Mouse (Mus musculus): ENCODE measurements at regions not wholly inside any gene's neighbourhood (a gene's known extent, or its start where the extent isn't known, plus 50 kb on each side); places are given as distances from the start of the nearest gene placed in this dataset.

DNA sequence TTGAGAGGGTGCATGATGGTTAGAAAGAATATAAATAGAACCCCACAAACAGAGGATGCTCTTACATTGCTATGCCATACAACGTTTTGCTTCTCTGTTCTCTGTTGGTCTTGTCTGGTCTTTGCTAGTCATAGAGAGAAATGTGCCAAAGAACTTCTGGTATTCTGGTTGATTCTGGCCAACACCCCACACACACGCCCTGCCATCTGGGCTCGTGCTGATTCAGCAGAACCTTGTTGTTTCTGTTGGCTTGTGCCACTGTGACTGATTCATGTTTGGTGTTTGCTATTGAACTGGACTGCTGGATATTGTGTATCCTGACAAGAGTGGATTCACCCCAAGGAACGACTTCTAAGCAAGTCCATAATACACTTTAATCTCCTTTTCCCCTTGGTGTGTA, 126.0 kb upstream of the Rasa1 start:
- Histone ChIP-seq H3K9me3 (replicated peaks; ENCODE audit: low read length) (no peaks in the 10 kb centered on the region), H3K36me3 (ENCODE audit: insufficient read depth, low read length) (no peaks in the 10 kb centered on the region), H3K4me2 (ENCODE audit: low read length) (no peak overlapping the region), H3K4me1 (replicated peaks; ENCODE audit: insufficient read depth, low read length) (no peaks in the 10 kb centered on the region), H3K9ac (ENCODE audit: low read depth, low read length) (no peak overlapping the region), H3K27me3 (ENCODE audit: insufficient read depth, low read length) (no peaks in the 10 kb centered on the region), H3K4me3 (replicated peaks; ENCODE audit: low read depth, low read length) (no peak overlapping the region), H3K27ac (no peak overlapping the region)
- no peak for TF ChIP-seq CTCF (IDR thresholded peaks at IDR 0.05; ENCODE audit: low read depth)
- ATAC-seq (replicated peaks; ENCODE audit: low FRiP score, low read depth) = no peak
- WGBS = 86% methylated on average over 4 of the region's 4 CpGs
- DNase-seq (ENCODE audit: low spot score) = no peak

DNA sequence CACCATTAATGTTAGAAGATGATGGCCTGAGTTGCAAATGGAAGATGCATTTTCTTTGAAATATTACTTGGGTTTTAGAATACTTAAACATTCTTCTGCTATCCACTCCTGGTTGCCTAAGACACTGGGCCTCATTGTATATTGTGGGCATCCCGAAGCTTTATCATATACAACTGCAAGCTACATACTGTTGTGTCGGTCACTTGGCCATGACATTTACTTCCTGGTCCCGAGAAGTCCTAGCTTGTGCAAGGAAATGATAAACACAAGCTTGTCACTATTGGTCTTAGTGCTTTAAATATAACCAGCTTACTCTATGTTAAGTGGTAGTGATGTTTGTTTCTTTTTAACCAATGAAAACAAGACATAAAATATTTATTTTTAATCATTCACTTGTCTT, 122.4 kb upstream of the Rasa1 start:
- H3K36me3 ChIP-seq (ENCODE audit: insufficient read depth, low read length) = no peaks in the 10 kb centered on the region
- no peaks in the 10 kb centered on the region for H3K4me1 ChIP-seq (replicated peaks; ENCODE audit: insufficient read depth, low read length)
- H3K4me2 ChIP-seq (ENCODE audit: low read length) = no peak overlapping the region
- no peaks in the 10 kb centered on the region for H3K27me3 ChIP-seq (ENCODE audit: insufficient read depth, low read length)
- DNase-seq (ENCODE audit: low spot score) (no peak), ATAC-seq (replicated peaks; ENCODE audit: low FRiP score, low read depth) (no peak)
- 71% methylated on average over 3 of the region's 3 CpGs for WGBS
- TF ChIP-seq CTCF (IDR thresholded peaks at IDR 0.05; ENCODE audit: low read depth) = no peak
- H3K27ac ChIP-seq = no peak overlapping the region
- H3K9ac ChIP-seq (ENCODE audit: low read depth, low read length) = no peak overlapping the region
- no peak overlapping the region for H3K4me3 ChIP-seq (replicated peaks; ENCODE audit: low read depth, low read length)
- H3K9me3 ChIP-seq (replicated peaks; ENCODE audit: low read length) = no peaks in the 10 kb centered on the region

DNA sequence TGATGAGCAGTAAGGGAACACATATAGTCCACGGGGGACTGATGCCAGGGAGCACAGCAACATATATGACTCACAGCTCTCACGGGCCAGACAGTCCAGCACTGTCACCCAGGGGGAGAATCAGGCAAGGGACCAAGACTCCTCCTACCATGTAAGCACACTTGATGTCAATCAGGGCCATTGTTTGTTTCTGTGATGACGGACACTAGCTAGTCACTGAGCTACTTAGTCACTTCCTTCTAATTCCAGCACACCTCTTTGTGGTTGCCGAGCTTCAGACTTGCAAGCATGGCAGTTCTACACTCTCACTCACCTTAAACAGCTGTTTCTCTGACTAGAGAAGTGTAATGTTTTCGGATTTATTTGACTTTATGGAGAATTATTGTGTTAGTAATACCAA, 109.9 kb upstream of the Rasa1 start:
- no peak for ATAC-seq (replicated peaks; ENCODE audit: low FRiP score, low read depth)
- no peak for DNase-seq (ENCODE audit: low spot score)
- no peak overlapping the region for H3K4me2 ChIP-seq (ENCODE audit: low read length)
- no peak overlapping the region for H3K27ac ChIP-seq
- TF ChIP-seq CTCF (IDR thresholded peaks at IDR 0.05; ENCODE audit: low read depth) = no peak
- no peaks in the 10 kb centered on the region for H3K27me3 ChIP-seq (ENCODE audit: insufficient read depth, low read length)
- no peaks in the 10 kb centered on the region for H3K9me3 ChIP-seq (replicated peaks; ENCODE audit: low read length)
- H3K4me1 ChIP-seq (replicated peaks; ENCODE audit: insufficient read depth, low read length) = no peaks in the 10 kb centered on the region
- no peak overlapping the region for H3K4me3 ChIP-seq (replicated peaks; ENCODE audit: low read depth, low read length)
- 80% methylated on average over 5 of the region's 5 CpGs for WGBS
- H3K36me3 ChIP-seq (ENCODE audit: insufficient read depth, low read length) = no peaks in the 10 kb centered on the region
- no peak overlapping the region for H3K9ac ChIP-seq (ENCODE audit: low read depth, low read length)

DNA sequence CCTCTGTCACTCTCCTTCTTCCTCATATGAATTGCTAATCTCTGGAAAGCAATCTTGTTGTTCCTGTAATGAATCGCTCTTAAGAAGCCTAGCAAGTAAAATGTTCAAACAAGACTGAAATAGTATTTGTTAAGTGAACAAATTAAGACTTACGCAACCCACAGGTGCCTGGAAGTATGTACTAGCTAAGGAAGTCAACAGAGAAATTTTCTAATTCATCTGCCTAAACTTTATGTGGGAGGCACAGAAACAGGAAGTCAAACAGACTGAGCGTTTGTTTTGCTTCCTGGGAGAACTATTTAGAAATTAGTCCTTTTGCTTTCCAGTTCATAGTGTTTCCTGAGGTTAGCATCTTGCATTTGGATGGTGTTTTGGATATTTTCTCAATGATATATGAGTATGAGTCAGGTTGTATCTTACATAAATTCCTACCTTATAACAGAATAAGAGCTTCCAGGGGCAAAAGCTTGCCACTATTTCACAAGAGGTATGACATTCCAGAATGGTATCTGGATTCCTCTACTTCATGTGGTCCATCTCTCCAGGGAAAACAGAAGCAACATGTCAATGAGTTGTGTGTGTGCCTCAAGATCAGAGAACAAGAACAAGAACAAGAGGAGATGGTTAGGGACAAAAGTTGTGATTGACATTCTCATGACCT, 87.5 kb upstream of the Rasa1 start:
- TF ChIP-seq CTCF (IDR thresholded peaks at IDR 0.05; ENCODE audit: low read depth) = no peak
- DNase-seq (ENCODE audit: low spot score) = no peak
- H3K36me3 ChIP-seq (ENCODE audit: insufficient read depth, low read length) = no peaks in the 10 kb centered on the region
- H3K4me1 ChIP-seq (replicated peaks; ENCODE audit: insufficient read depth, low read length) = no peaks in the 10 kb centered on the region
- no peak overlapping the region for H3K27ac ChIP-seq
- H3K9ac ChIP-seq (ENCODE audit: low read depth, low read length) = no peak overlapping the region
- no peaks in the 10 kb centered on the region for H3K9me3 ChIP-seq (replicated peaks; ENCODE audit: low read length)
- no peaks in the 10 kb centered on the region for H3K27me3 ChIP-seq (ENCODE audit: insufficient read depth, low read length)
- no peak overlapping the region for H3K4me2 ChIP-seq (ENCODE audit: low read length)
- 72% methylated on average over 3 of the region's 3 CpGs for WGBS
- H3K4me3 ChIP-seq (replicated peaks; ENCODE audit: low read depth, low read length) = no peak overlapping the region
- ATAC-seq (replicated peaks; ENCODE audit: low FRiP score, low read depth) = no peak

DNA sequence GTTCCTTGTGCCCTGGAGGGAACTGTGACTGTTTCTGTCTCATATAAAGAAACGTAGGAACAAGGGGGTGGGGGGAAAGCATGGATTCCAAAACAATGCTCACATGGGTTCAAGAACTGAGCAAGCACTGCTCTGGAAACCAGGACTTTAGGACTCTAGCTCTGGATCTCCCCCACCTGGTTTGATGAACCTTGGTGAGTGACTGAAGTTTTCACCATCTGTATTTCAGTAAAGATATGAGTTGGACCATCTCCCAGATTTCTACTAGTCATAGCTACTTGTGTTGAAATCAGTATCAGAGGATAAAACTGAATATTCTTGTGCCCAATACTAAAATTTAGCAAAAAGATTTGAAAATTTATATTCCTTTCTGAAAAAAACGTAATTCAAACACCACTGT, 70.7 kb upstream of the Rasa1 start:
- WGBS = 63% methylated on average over 2 of the region's 2 CpGs
- ATAC-seq (replicated peaks; ENCODE audit: low FRiP score, low read depth) = no peak
- H3K36me3 ChIP-seq (ENCODE audit: insufficient read depth, low read length) = no peaks in the 10 kb centered on the region

DNA sequence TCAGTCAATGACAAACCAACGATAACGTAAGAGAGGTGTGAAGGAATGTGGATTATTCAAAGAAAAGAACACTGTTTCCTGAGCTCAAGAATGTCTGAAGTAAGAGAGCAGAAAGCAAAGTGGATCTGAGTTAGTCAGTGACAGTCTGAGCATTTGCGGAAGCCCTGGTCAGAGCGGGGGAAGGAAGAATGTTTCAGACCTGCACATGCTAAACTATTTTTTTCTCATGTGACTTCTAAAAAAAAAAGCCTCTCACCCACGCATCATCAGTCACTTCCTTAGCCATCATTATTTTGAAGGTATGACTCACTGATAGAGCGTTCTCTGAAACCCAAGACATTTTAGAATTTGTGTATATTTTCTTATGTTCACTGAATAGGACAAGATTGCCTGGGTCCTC, 70.2 kb upstream of the Rasa1 start:
- Histone ChIP-seq H3K9ac (ENCODE audit: low read depth, low read length) (no peak overlapping the region), H3K27ac (no peak overlapping the region), H3K4me2 (ENCODE audit: low read length) (no peak overlapping the region), H3K4me3 (replicated peaks; ENCODE audit: low read depth, low read length) (no peak overlapping the region), H3K27me3 (ENCODE audit: insufficient read depth, low read length) (no peaks in the 10 kb centered on the region), H3K9me3 (replicated peaks; ENCODE audit: low read length) (no peaks in the 10 kb centered on the region), H3K36me3 (ENCODE audit: insufficient read depth, low read length) (no peaks in the 10 kb centered on the region), H3K4me1 (replicated peaks; ENCODE audit: insufficient read depth, low read length) (no peaks in the 10 kb centered on the region)
- DNase-seq (ENCODE audit: low spot score) (no peak), ATAC-seq (replicated peaks; ENCODE audit: low FRiP score, low read depth) (no peak)
- WGBS = 84% methylated on average over 6 of the region's 6 CpGs
- no peak for TF ChIP-seq CTCF (IDR thresholded peaks at IDR 0.05; ENCODE audit: low read depth)

More for the DNA sequence above, 70.7 kb upstream of the Rasa1 start:
- no peak overlapping the region for H3K4me3 ChIP-seq (replicated peaks; ENCODE audit: low read depth, low read length)
- no peak overlapping the region for H3K9ac ChIP-seq (ENCODE audit: low read depth, low read length)
- H3K9me3 ChIP-seq (replicated peaks; ENCODE audit: low read length) = no peaks in the 10 kb centered on the region
- DNase-seq (ENCODE audit: low spot score) = no peak
- H3K27me3 ChIP-seq (ENCODE audit: insufficient read depth, low read length) = no peaks in the 10 kb centered on the region
- H3K27ac ChIP-seq = no peak overlapping the region
- no peak for TF ChIP-seq CTCF (IDR thresholded peaks at IDR 0.05; ENCODE audit: low read depth)
- H3K4me1 ChIP-seq (replicated peaks; ENCODE audit: insufficient read depth, low read length) = no peaks in the 10 kb centered on the region
- no peak overlapping the region for H3K4me2 ChIP-seq (ENCODE audit: low read length)

DNA sequence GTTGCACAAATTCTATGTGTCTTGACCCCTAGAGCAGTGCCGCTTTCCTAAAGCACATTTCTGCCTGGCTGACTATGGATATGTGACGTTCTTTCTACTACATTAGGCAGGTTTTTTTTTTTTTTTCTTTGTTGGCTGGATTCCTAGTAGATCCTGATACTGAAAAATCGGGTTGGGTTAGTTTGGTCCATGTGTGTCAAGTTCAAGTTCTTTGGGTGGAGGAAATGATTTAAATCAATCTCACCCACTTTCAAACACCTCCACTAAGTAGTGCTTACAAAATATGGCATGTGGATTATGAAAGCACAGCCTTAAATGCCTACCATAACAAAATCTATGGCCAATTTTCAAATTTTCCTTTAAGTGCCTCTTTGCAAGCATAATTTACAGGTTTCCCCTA, 63.1 kb upstream of the Rasa1 start:
- Histone ChIP-seq H3K27me3 (ENCODE audit: insufficient read depth, low read length) (no peaks in the 10 kb centered on the region), H3K9ac (ENCODE audit: low read depth, low read length) (no peak overlapping the region), H3K4me2 (ENCODE audit: low read length) (no peak overlapping the region), H3K4me1 (replicated peaks; ENCODE audit: insufficient read depth, low read length) (no peaks in the 10 kb centered on the region), H3K4me3 (replicated peaks; ENCODE audit: low read depth, low read length) (no peak overlapping the region), H3K27ac (no peak overlapping the region), H3K36me3 (ENCODE audit: insufficient read depth, low read length) (no peaks in the 10 kb centered on the region), H3K9me3 (replicated peaks; ENCODE audit: low read length) (no peaks in the 10 kb centered on the region)
- DNase-seq (ENCODE audit: low spot score) (no peak), ATAC-seq (replicated peaks; ENCODE audit: low FRiP score, low read depth) (no peak)
- no peak for TF ChIP-seq CTCF (IDR thresholded peaks at IDR 0.05; ENCODE audit: low read depth)
- WGBS = 60% methylated on average over 3 of the region's 3 CpGs
